Mouse (Mus musculus): Measurements from ENCODE around the gene Mtx3.
"Not testable (repeated sequence)": the region's sequence is repeated elsewhere in the genome, so short reads cannot be mapped to it uniquely, and the experiment has no call there.

Mtx3 gene

GRCm38 (mm10) chr13:92844586-92845221 lies at the start of gene Mtx3:
Gene Mtx3 (plus strand): TSS chr13:92844760.
- H3K9me3 ChIP-seq (ENCODE audit: low read length), result no peaks in the 10 kb centered on the region; the same call in 1 of the 2 replicates
- no peak for TF ChIP-seq CTCF (conservative IDR thresholded peaks at IDR 0.05; ENCODE audit: low read length)
- no peak for TF ChIP-seq POU5F1 (IDR thresholded peaks at IDR 0.05; ENCODE audit: borderline replicate concordance, low read length)
- TF ChIP-seq NANOG (IDR thresholded peaks at IDR 0.05; ENCODE audit: borderline replicate concordance, low read length), result no peak
- H3K27me3 ChIP-seq (ENCODE audit: insufficient read depth, low read length), result no peaks in the 10 kb centered on the region
- H3K4me3 ChIP-seq (replicated peaks; ENCODE audit: low read length), result peak within 1 kb of the TSS; percentile 88
- peaks cover 30% of the 10 kb centered on the region for H3K36me3 ChIP-seq (ENCODE audit: insufficient read depth, low read length)
- peaks cover 4% of the 10 kb centered on the region for H3K4me1 ChIP-seq (replicated peaks; ENCODE audit: low read depth, low read length)

- Histone ChIP-seq H3K4me3 (replicated peaks; ENCODE audit: low read length) (no peak overlapping the region), H3K9me3 (ENCODE audit: low read length) (no peaks in the 10 kb centered on the region), H3K4me1 (replicated peaks; ENCODE audit: low read depth, low read length) (no peaks in the 10 kb centered on the region; the same call in 1 of the 2 replicates), H3K27me3 (ENCODE audit: insufficient read depth, low read length) (peaks cover 32% of the 10 kb centered on the region), H3K36me3 (ENCODE audit: insufficient read depth, low read length) (no peaks in the 10 kb centered on the region)
- TF ChIP-seq NANOG (IDR thresholded peaks at IDR 0.05; ENCODE audit: borderline replicate concordance, low read length) (no peak), CTCF (conservative IDR thresholded peaks at IDR 0.05; ENCODE audit: low read length) (no peak), POU5F1 (IDR thresholded peaks at IDR 0.05; ENCODE audit: borderline replicate concordance, low read length) (no peak)
Measured at GRCm38 (mm10) chr13:92798830-92799229, 45.7 kb upstream of the Mtx3 start.

GRCm38 (mm10) chr13:92799306-92799925 lies 45.1 kb upstream of the Mtx3 start:
- H3K9me3 ChIP-seq (ENCODE audit: low read length), result no peaks in the 10 kb centered on the region

GRCm38 (mm10) chr13:92806785-92807184 lies 37.8 kb upstream of the Mtx3 start:
- no peaks in the 10 kb centered on the region for H3K9me3 ChIP-seq (ENCODE audit: low read length)
- H3K36me3 ChIP-seq (ENCODE audit: insufficient read depth, low read length), result no peaks in the 10 kb centered on the region
- H3K4me3 ChIP-seq (replicated peaks; ENCODE audit: low read length), result no peak overlapping the region
- H3K4me1 ChIP-seq (replicated peaks; ENCODE audit: low read depth, low read length), result no peaks in the 10 kb centered on the region
- H3K27me3 ChIP-seq (ENCODE audit: insufficient read depth, low read length), result no peaks in the 10 kb centered on the region
- no peak for TF ChIP-seq CTCF (conservative IDR thresholded peaks at IDR 0.05; ENCODE audit: low read length)
- no peak for TF ChIP-seq POU5F1 (IDR thresholded peaks at IDR 0.05; ENCODE audit: borderline replicate concordance, low read length)
- no peak for TF ChIP-seq NANOG (IDR thresholded peaks at IDR 0.05; ENCODE audit: borderline replicate concordance, low read length)

More at GRCm38 (mm10) chr13:92799306-92799925, 45.1 kb upstream of the Mtx3 start:
- no peaks in the 10 kb centered on the region for H3K36me3 ChIP-seq (ENCODE audit: insufficient read depth, low read length)
- H3K27me3 ChIP-seq (ENCODE audit: insufficient read depth, low read length), result peaks cover 26% of the 10 kb centered on the region
- no peak for TF ChIP-seq POU5F1 (IDR thresholded peaks at IDR 0.05; ENCODE audit: borderline replicate concordance, low read length)
- no peak for TF ChIP-seq NANOG (IDR thresholded peaks at IDR 0.05; ENCODE audit: borderline replicate concordance, low read length)
- no peak for TF ChIP-seq CTCF (conservative IDR thresholded peaks at IDR 0.05; ENCODE audit: low read length)
- no peak overlapping the region for H3K4me3 ChIP-seq (replicated peaks; ENCODE audit: low read length)
- no peaks in the 10 kb centered on the region for H3K4me1 ChIP-seq (replicated peaks; ENCODE audit: low read depth, low read length)

- H3K36me3 ChIP-seq (ENCODE audit: insufficient read depth, low read length), result no peaks in the 10 kb centered on the region
- H3K9me3 ChIP-seq (ENCODE audit: low read length), result no peaks in the 10 kb centered on the region
- no peak for TF ChIP-seq POU5F1 (IDR thresholded peaks at IDR 0.05; ENCODE audit: borderline replicate concordance, low read length)
- no peak for TF ChIP-seq NANOG (IDR thresholded peaks at IDR 0.05; ENCODE audit: borderline replicate concordance, low read length)
- no peak for TF ChIP-seq CTCF (conservative IDR thresholded peaks at IDR 0.05; ENCODE audit: low read length)
- H3K4me1 ChIP-seq (replicated peaks; ENCODE audit: low read depth, low read length), result no peaks in the 10 kb centered on the region
- no peak overlapping the region for H3K4me3 ChIP-seq (replicated peaks; ENCODE audit: low read length)
- H3K27me3 ChIP-seq (ENCODE audit: insufficient read depth, low read length), result no peaks in the 10 kb centered on the region
Measured at GRCm38 (mm10) chr13:92807849-92808248, 36.7 kb upstream of the Mtx3 start.

- H3K27me3 ChIP-seq (ENCODE audit: insufficient read depth, low read length); H3K4me3 ChIP-seq (replicated peaks; ENCODE audit: low read length); H3K4me1 ChIP-seq (replicated peaks; ENCODE audit: low read depth, low read length): not testable (repeated sequence)
Measured at GRCm38 (mm10) chr13:92810592-92810991, 34.0 kb upstream of the Mtx3 start.

GRCm38 (mm10) chr13:92816329-92816728 lies 28.2 kb upstream of the Mtx3 start:
- Histone ChIP-seq H3K27me3 (ENCODE audit: insufficient read depth, low read length) (no peaks in the 10 kb centered on the region), H3K4me1 (replicated peaks; ENCODE audit: low read depth, low read length) (no peaks in the 10 kb centered on the region), H3K36me3 (ENCODE audit: insufficient read depth, low read length) (no peaks in the 10 kb centered on the region), H3K9me3 (ENCODE audit: low read length) (no peaks in the 10 kb centered on the region), H3K4me3 (replicated peaks; ENCODE audit: low read length) (no peak overlapping the region)
- no peak for TF ChIP-seq CTCF (conservative IDR thresholded peaks at IDR 0.05; ENCODE audit: low read length)
- no peak for TF ChIP-seq NANOG (IDR thresholded peaks at IDR 0.05; ENCODE audit: borderline replicate concordance, low read length)
- TF ChIP-seq POU5F1 (IDR thresholded peaks at IDR 0.05; ENCODE audit: borderline replicate concordance, low read length), result no peak

More at GRCm38 (mm10) chr13:92810592-92810991, 34.0 kb upstream of the Mtx3 start:
- H3K9me3 ChIP-seq (ENCODE audit: low read length); H3K36me3 ChIP-seq (ENCODE audit: insufficient read depth, low read length): not testable (repeated sequence)

GRCm38 (mm10) chr13:92817357-92817756 lies 27.2 kb upstream of the Mtx3 start:
- TF ChIP-seq NANOG (IDR thresholded peaks at IDR 0.05; ENCODE audit: borderline replicate concordance, low read length) (no peak), POU5F1 (IDR thresholded peaks at IDR 0.05; ENCODE audit: borderline replicate concordance, low read length) (no peak), CTCF (conservative IDR thresholded peaks at IDR 0.05; ENCODE audit: low read length) (no peak)
- H3K4me3 ChIP-seq (replicated peaks; ENCODE audit: low read length), result no peak overlapping the region
- H3K9me3 ChIP-seq (ENCODE audit: low read length), result no peaks in the 10 kb centered on the region
- no peaks in the 10 kb centered on the region for H3K36me3 ChIP-seq (ENCODE audit: insufficient read depth, low read length)
- H3K4me1 ChIP-seq (replicated peaks; ENCODE audit: low read depth, low read length), result no peaks in the 10 kb centered on the region
- H3K27me3 ChIP-seq (ENCODE audit: insufficient read depth, low read length), result no peaks in the 10 kb centered on the region

GRCm38 (mm10) chr13:92828820-92829219 lies 15.7 kb upstream of the Mtx3 start:
- TF ChIP-seq POU5F1 (IDR thresholded peaks at IDR 0.05; ENCODE audit: borderline replicate concordance, low read length) (no peak), CTCF (conservative IDR thresholded peaks at IDR 0.05; ENCODE audit: low read length) (no peak)
- H3K4me1 ChIP-seq (replicated peaks; ENCODE audit: low read depth, low read length), result no peaks in the 10 kb centered on the region

More at GRCm38 (mm10) chr13:92828820-92829219, 15.7 kb upstream of the Mtx3 start:
- no peak overlapping the region for H3K4me3 ChIP-seq (replicated peaks; ENCODE audit: low read length)
- H3K9me3 ChIP-seq (ENCODE audit: low read length), result peaks cover 37% of the 10 kb centered on the region
- H3K36me3 ChIP-seq (ENCODE audit: insufficient read depth, low read length), result no peaks in the 10 kb centered on the region
- no peaks in the 10 kb centered on the region for H3K27me3 ChIP-seq (ENCODE audit: insufficient read depth, low read length)

Data from E14TG2a.4 (cell line).